Mouse (Mus musculus): Measurements from ENCODE around the gene Gm17555. TPM values are rescaled to one million over a fixed set of nuclear protein-coding genes. Genes with fewer than 3 reads are reported as not detected.

Gm17555 gene
- polyA plus RNA-seq (2015; fragmentation: Illumina TruSeq; extraction: RNeasy Lipid Tissue Mini Kit (QIAGEN cat#74804); ENCODE audit: insufficient read depth, low read depth, low replicate concordance) = not detected

GRCm38 (mm10) chr2:126214800-126215199 lies at the start of gene Gm17555:
Gene Gm17555, plus strand, starts transcription at chr2:126215100.

Other genes with a start within 250 kb of the Gm17555 start
- gene Fgf7, start 180.4 kb upstream of the Gm17555 start, polyA plus RNA-seq (2015; fragmentation: Illumina TruSeq; extraction: RNeasy Lipid Tissue Mini Kit (QIAGEN cat#74804); ENCODE audit: insufficient read depth, low read depth, low replicate concordance) = 1.7 TPM
- gene Fam227b, start 63.1 kb upstream of the Gm17555 start, polyA plus RNA-seq (2015; fragmentation: Illumina TruSeq; extraction: RNeasy Lipid Tissue Mini Kit (QIAGEN cat#74804); ENCODE audit: insufficient read depth, low read depth, low replicate concordance) = not detected
- gene Dtwd1, start 63.0 kb upstream of the Gm17555 start, polyA plus RNA-seq (2015; fragmentation: Illumina TruSeq; extraction: RNeasy Lipid Tissue Mini Kit (QIAGEN cat#74804); ENCODE audit: insufficient read depth, low read depth, low replicate concordance) = 2.3 TPM